Mouse (Mus musculus): ENCODE measurements around the gene Mllt3.
A peak's percentile ranks its signal among the peaks of the same experiment; 100 is the strongest.

Gene Mllt3

GRCm38 (mm10) chr4:87866564-87866963, 166.6 kb downstream of the Mllt3 start:
- DNase-seq = no peak

- DNase-seq = no peak
These were observed 167.3 kb downstream of the Mllt3 start for GRCm38 (mm10) chr4:87865848-87866247.

GRCm38 (mm10) chr4:87865041-87865440, 168.1 kb downstream of the Mllt3 start:
- DNase-seq = no peak

GRCm38 (mm10) chr4:87863212-87863611, 170.0 kb downstream of the Mllt3 start:
- no peak for DNase-seq

GRCm38 (mm10) chr4:87860723-87861122, 172.4 kb downstream of the Mllt3 start:
- DNase-seq = no peak

GRCm38 (mm10) chr4:87859148-87859547, 174.0 kb downstream of the Mllt3 start:
- DNase-seq = no peak

- no peak for DNase-seq
These were observed 175.2 kb downstream of the Mllt3 start for GRCm38 (mm10) chr4:87857982-87858381.

GRCm38 (mm10) chr4:87852461-87852860, 180.7 kb downstream of the Mllt3 start:
- no peak for DNase-seq

- no peak for DNase-seq
These were observed 183.1 kb downstream of the Mllt3 start for GRCm38 (mm10) chr4:87850051-87850450.

GRCm38 (mm10) chr4:87844668-87845210, 188.4 kb downstream of the Mllt3 start:
- no peak for DNase-seq

GRCm38 (mm10) chr4:87840210-87840910, 192.8 kb downstream of the Mllt3 start:
- no peak for DNase-seq

GRCm38 (mm10) chr4:87838716-87839115, 194.4 kb downstream of the Mllt3 start:
- DNase-seq = no peak

- no peak for DNase-seq
These were observed 195.4 kb downstream of the Mllt3 start for GRCm38 (mm10) chr4:87837471-87838361.

- no peak for DNase-seq
These were observed 196.9 kb downstream of the Mllt3 start for GRCm38 (mm10) chr4:87836257-87836656.

GRCm38 (mm10) chr4:87835191-87835590, 198.0 kb downstream of the Mllt3 start:
- no peak for DNase-seq

GRCm38 (mm10) chr4:87834310-87834709, 198.9 kb downstream of the Mllt3 start:
- DNase-seq = no peak

- DNase-seq = no peak
These were observed 202.3 kb downstream of the Mllt3 start for GRCm38 (mm10) chr4:87830794-87831306.

GRCm38 (mm10) chr4:87829426-87830063, 203.6 kb downstream of the Mllt3 start:
- peak; percentile 9 for DNase-seq

GRCm38 (mm10) chr4:87826336-87826735, 206.8 kb downstream of the Mllt3 start:
- DNase-seq = no peak

- DNase-seq = no peak
These were observed 209.5 kb downstream of the Mllt3 start for GRCm38 (mm10) chr4:87823623-87824022.

- DNase-seq = no peak
These were observed 210.0 kb downstream of the Mllt3 start for GRCm38 (mm10) chr4:87823191-87823590.

GRCm38 (mm10) chr4:87820911-87821310, 212.3 kb downstream of the Mllt3 start:
- no peak for DNase-seq

- DNase-seq = no peak
These were observed 214.0 kb downstream of the Mllt3 start for GRCm38 (mm10) chr4:87819182-87819581.
